Mouse (Mus musculus): Measurements from ENCODE around the gene Il1r1. TPM values are rescaled to one million over a fixed set of nuclear protein-coding genes. Genes with fewer than 3 reads are reported as not detected.
"Not testable (repeated sequence)": the region's sequence is repeated elsewhere in the genome, so short reads cannot be mapped to it uniquely, and the experiment has no call there.

The Il1r1 gene
- polyA plus RNA-seq, 1 experiment: 1.9 TPM

GRCm38 (mm10) chr1:40293891-40294290 is 69.0 kb downstream of the Il1r1 start:
- TF ChIP-seq POLR2A (IDR thresholded peaks at IDR 0.05; ENCODE audit: extremely low read depth, insufficient read depth, low read length) (no peak), CTCF (IDR thresholded peaks at IDR 0.05; ENCODE audit: extremely low read depth, insufficient read depth, low read length) (no peak)
- no peak overlapping the region for H3K4me3 ChIP-seq (ENCODE audit: insufficient read depth, low read length)
- no peaks in the 10 kb centered on the region for H3K4me1 ChIP-seq (ENCODE audit: control insufficient read depth, insufficient read depth, low read length)
- H3K27ac ChIP-seq (ENCODE audit: insufficient read depth, low read length): no peak overlapping the region

- TF ChIP-seq POLR2A (IDR thresholded peaks at IDR 0.05; ENCODE audit: extremely low read depth, insufficient read depth, low read length) (no peak), CTCF (IDR thresholded peaks at IDR 0.05; ENCODE audit: extremely low read depth, insufficient read depth, low read length) (no peak)
- Histone ChIP-seq H3K4me1 (ENCODE audit: control insufficient read depth, insufficient read depth, low read length) (no peaks in the 10 kb centered on the region), H3K27ac (ENCODE audit: insufficient read depth, low read length) (no peak overlapping the region), H3K4me3 (ENCODE audit: insufficient read depth, low read length) (no peak overlapping the region)
Measured at GRCm38 (mm10) chr1:40294824-40295223, 69.9 kb downstream of the Il1r1 start.

- H3K4me3 ChIP-seq (ENCODE audit: insufficient read depth, low read length): no peak overlapping the region
- no peaks in the 10 kb centered on the region for H3K4me1 ChIP-seq (ENCODE audit: control insufficient read depth, insufficient read depth, low read length)
- H3K27ac ChIP-seq (ENCODE audit: insufficient read depth, low read length): no peak overlapping the region
- TF ChIP-seq CTCF (IDR thresholded peaks at IDR 0.05; ENCODE audit: extremely low read depth, insufficient read depth, low read length): no peak
Measured at GRCm38 (mm10) chr1:40298053-40298452, 73.2 kb downstream of the Il1r1 start.

GRCm38 (mm10) chr1:40303179-40303866 is 78.4 kb downstream of the Il1r1 start:
- no peaks in the 10 kb centered on the region for H3K4me1 ChIP-seq (ENCODE audit: control insufficient read depth, insufficient read depth, low read length)
- TF ChIP-seq POLR2A (IDR thresholded peaks at IDR 0.05; ENCODE audit: extremely low read depth, insufficient read depth, low read length) (no peak), CTCF (IDR thresholded peaks at IDR 0.05; ENCODE audit: extremely low read depth, insufficient read depth, low read length) (no peak)
- H3K27ac ChIP-seq (ENCODE audit: insufficient read depth, low read length): no peak overlapping the region
- no peak overlapping the region for H3K4me3 ChIP-seq (ENCODE audit: insufficient read depth, low read length)

DNA sequence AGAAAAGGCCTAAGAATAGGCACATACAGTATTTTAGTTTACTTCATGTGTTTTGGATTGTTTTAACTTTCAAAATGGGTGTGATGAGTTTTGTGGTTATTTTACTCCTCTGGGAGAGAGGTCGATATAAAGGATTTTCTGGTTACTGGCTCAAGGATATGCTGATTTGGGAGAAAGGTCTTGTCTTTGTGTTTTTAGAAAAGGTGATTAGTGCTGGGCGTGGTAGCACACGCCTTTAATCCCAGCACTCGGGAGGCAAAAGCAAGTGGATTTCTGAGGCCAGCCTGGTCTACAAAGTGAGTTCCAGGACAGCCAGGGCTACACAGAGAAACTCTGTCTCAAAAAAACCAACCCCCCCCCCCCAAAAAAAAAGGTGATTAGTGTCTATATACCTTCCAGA is 79.4 kb downstream of the Il1r1 start:
- not testable (repeated sequence) for H3K27ac ChIP-seq (ENCODE audit: insufficient read depth, low read length); H3K4me3 ChIP-seq (ENCODE audit: insufficient read depth, low read length); H3K4me1 ChIP-seq (ENCODE audit: control insufficient read depth, insufficient read depth, low read length)

GRCm38 (mm10) chr1:40306111-40306510 is 81.2 kb downstream of the Il1r1 start:
- no peak overlapping the region for H3K4me3 ChIP-seq (ENCODE audit: insufficient read depth, low read length)
- no peaks in the 10 kb centered on the region for H3K4me1 ChIP-seq (ENCODE audit: control insufficient read depth, insufficient read depth, low read length)
- no peak overlapping the region for H3K27ac ChIP-seq (ENCODE audit: insufficient read depth, low read length)
- TF ChIP-seq POLR2A (IDR thresholded peaks at IDR 0.05; ENCODE audit: extremely low read depth, insufficient read depth, low read length) (no peak), CTCF (IDR thresholded peaks at IDR 0.05; ENCODE audit: extremely low read depth, insufficient read depth, low read length) (no peak)

- H3K4me3 ChIP-seq (ENCODE audit: insufficient read depth, low read length): no peak overlapping the region
- no peaks in the 10 kb centered on the region for H3K4me1 ChIP-seq (ENCODE audit: control insufficient read depth, insufficient read depth, low read length)
- H3K27ac ChIP-seq (ENCODE audit: insufficient read depth, low read length): no peak overlapping the region
- TF ChIP-seq POLR2A (IDR thresholded peaks at IDR 0.05; ENCODE audit: extremely low read depth, insufficient read depth, low read length): no peak
- no peak for TF ChIP-seq CTCF (IDR thresholded peaks at IDR 0.05; ENCODE audit: extremely low read depth, insufficient read depth, low read length)
Measured at GRCm38 (mm10) chr1:40311123-40311522, 86.2 kb downstream of the Il1r1 start.

GRCm38 (mm10) chr1:40311625-40312024 is 86.7 kb downstream of the Il1r1 start:
- H3K4me1 ChIP-seq (ENCODE audit: control insufficient read depth, insufficient read depth, low read length): no peaks in the 10 kb centered on the region
- no peak overlapping the region for H3K4me3 ChIP-seq (ENCODE audit: insufficient read depth, low read length)
- no peak overlapping the region for H3K27ac ChIP-seq (ENCODE audit: insufficient read depth, low read length)
- TF ChIP-seq CTCF (IDR thresholded peaks at IDR 0.05; ENCODE audit: extremely low read depth, insufficient read depth, low read length) (no peak), POLR2A (IDR thresholded peaks at IDR 0.05; ENCODE audit: extremely low read depth, insufficient read depth, low read length) (no peak)

DNA sequence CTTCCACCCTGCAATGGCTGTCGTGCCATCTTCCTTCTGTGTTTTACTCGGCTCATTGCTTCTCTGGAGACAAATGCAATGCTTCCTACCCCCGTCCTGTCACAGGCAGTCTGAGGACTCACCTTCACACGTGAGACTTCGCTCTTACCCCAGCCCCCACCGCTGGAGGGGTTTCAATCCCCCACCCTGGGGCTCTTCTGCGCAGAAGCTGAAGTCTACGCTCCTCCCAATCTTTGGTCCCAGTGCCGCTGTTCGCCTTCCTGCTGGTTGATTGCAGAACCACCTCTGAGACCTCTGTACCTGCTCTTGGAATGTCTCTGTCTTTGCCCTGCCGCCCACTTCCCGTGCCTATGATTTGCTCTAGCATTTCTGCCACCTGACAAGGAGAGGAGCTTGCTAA is 89.1 kb downstream of the Il1r1 start:
- H3K4me1 ChIP-seq (ENCODE audit: control insufficient read depth, insufficient read depth, low read length): no peaks in the 10 kb centered on the region
- no peak overlapping the region for H3K27ac ChIP-seq (ENCODE audit: insufficient read depth, low read length)
- H3K4me3 ChIP-seq (ENCODE audit: insufficient read depth, low read length): no peak overlapping the region
- TF ChIP-seq CTCF (IDR thresholded peaks at IDR 0.05; ENCODE audit: extremely low read depth, insufficient read depth, low read length) (no peak), POLR2A (IDR thresholded peaks at IDR 0.05; ENCODE audit: extremely low read depth, insufficient read depth, low read length) (no peak)

DNA sequence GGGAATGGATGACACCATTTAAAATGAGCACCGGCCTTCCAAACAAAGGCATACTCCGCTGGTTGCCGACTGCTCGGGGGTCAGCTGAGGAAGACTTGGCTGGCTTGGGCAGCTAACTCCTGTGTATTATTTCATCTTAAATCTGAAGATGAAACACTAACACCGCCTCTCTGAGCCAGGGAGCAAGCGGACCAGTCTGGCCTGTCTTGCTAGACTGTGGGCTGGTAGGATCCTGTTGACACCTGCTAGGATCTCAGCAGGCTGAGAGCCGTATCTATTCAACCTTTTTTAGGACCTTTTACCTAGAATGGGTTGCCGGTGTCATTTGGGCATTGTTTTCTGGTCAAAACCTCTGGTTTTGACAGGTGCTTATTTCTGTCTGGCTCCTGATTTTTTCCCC is 92.8 kb downstream of the Il1r1 start:
- TF ChIP-seq CTCF (IDR thresholded peaks at IDR 0.05; ENCODE audit: extremely low read depth, insufficient read depth, low read length): no peak
- TF ChIP-seq POLR2A (IDR thresholded peaks at IDR 0.05; ENCODE audit: extremely low read depth, insufficient read depth, low read length): no peak

More for the DNA sequence above, 92.8 kb downstream of the Il1r1 start:
- no peaks in the 10 kb centered on the region for H3K4me1 ChIP-seq (ENCODE audit: control insufficient read depth, insufficient read depth, low read length)
- H3K4me3 ChIP-seq (ENCODE audit: insufficient read depth, low read length): no peak overlapping the region
- H3K27ac ChIP-seq (ENCODE audit: insufficient read depth, low read length): no peak overlapping the region
